Mouse (Mus musculus) lung, embryonic 16.5 days (tissue): ENCODE results near the gene Zbtb18. TPM values are rescaled to one million over a fixed set of nuclear protein-coding genes. Genes with fewer than 3 reads are reported as not detected.
A peak's percentile ranks its signal among the peaks of the same experiment; 100 is the strongest.

Experiments used
- ATAC-seq: fragments of 200-750 bp; cut with Nextera tagmentation; 2 replicates; pipeline ENCODE4 v1.8.0; 2017; ENCODE audit warnings: low read depth, mild to moderate bottlenecking, moderate library complexity
- H3K27ac ChIP-seq: fragments of 300-500 bp; sonication (generic); 2 replicates; pipeline ENCODE4 v1.5.1; 2014; ENCODE audit warnings: mild to moderate bottlenecking, control low read depth, low read length
- H3K27me3 ChIP-seq: fragments of 300-500 bp; sonication (generic); 2 replicates; pipeline ENCODE4 v1.6.1; 2014; ENCODE audit warnings: low read depth, low read length, mixed read lengths; ENCODE audit not compliant: control insufficient read depth, insufficient read depth
- H3K36me3 ChIP-seq: fragments of 300-500 bp; sonication (generic); 2 replicates; pipeline ENCODE4 v1.6.1; 2014; ENCODE audit warnings: low read length; ENCODE audit not compliant: control insufficient read depth, insufficient read depth
- H3K4me1 ChIP-seq: fragments of 300-500 bp; sonication (generic); replicated peaks from 2 replicates; pipeline ENCODE4 v1.6.1; 2014; ENCODE audit warnings: low read length, mixed read lengths; ENCODE audit not compliant: control insufficient read depth, insufficient read depth
- H3K4me2 ChIP-seq: fragments of 300-500 bp; sonication (generic); 2 replicates; pipeline ENCODE4 v1.6.1; 2014; ENCODE audit warnings: low read depth, low read length, control low read depth
- H3K4me3 ChIP-seq: fragments of 300-500 bp; sonication (generic); 2 replicates; pipeline ENCODE4 v1.5.1; 2014; ENCODE audit warnings: mild to moderate bottlenecking, low read length, control low read depth
- H3K9ac ChIP-seq: fragments of 300-500 bp; sonication (generic); 2 replicates; pipeline ENCODE4 v1.6.1; 2014; ENCODE audit warnings: low read length, control low read depth
- H3K9me3 ChIP-seq: fragments of 300-500 bp; sonication (generic); 2 replicates; pipeline ENCODE4 v1.6.1; 2016; ENCODE audit warnings: low read length; ENCODE audit not compliant: control insufficient read depth
- WGBS: fragments of 180-500 bp; shearing (Covaris S2); extraction: QIAGEN DNeasy Blood & Tissue Kit; methylation state at CpG from one replicate; pipeline ENCODE4 v1.1.7; 2014; 5-methylcytosine and 5-hydroxymethylcytosine counted together
- polyA plus RNA-seq: library from polyadenylated mRNA; unstranded; fragments of >200 nt; fragmentation: Nextera tagmentation; extraction: Ambion mirVana; gene quantifications from 2 replicates; pipeline ENCODE4 v1.2.1, GENCODE M21; 2015

Zbtb18 gene
- polyA plus RNA-seq, 1 experiment from 2014 or later: 1.6 TPM

- Histone ChIP-seq H3K4me3 (no peak overlapping the region), H3K27me3 (no peaks in the 10 kb centered on the region), H3K9ac (no peak overlapping the region), H3K4me1 (no peaks in the 10 kb centered on the region), H3K9me3 (no peaks in the 10 kb centered on the region), H3K36me3 (no peaks in the 10 kb centered on the region), H3K27ac (no peak overlapping the region), H3K4me2 (no peak overlapping the region)
- no peak for ATAC-seq
- 68% methylated on average over 14 of the region's 14 CpGs for WGBS
Observed at GRCm38 (mm10) chr1:177428338-177428737, 13.8 kb upstream of the Zbtb18 start.

GRCm38 (mm10) chr1:177429067-177429466 is 13.1 kb upstream of the Zbtb18 start:
- no peak for ATAC-seq
- Histone ChIP-seq H3K27me3 (no peaks in the 10 kb centered on the region), H3K9ac (no peak overlapping the region), H3K4me2 (no peak overlapping the region), H3K9me3 (no peaks in the 10 kb centered on the region), H3K4me1 (no peaks in the 10 kb centered on the region), H3K27ac (no peak overlapping the region), H3K4me3 (no peak overlapping the region), H3K36me3 (no peaks in the 10 kb centered on the region)
- WGBS: 74% methylated on average over 4 of the region's 4 CpGs

- no peak for ATAC-seq
- H3K27me3 ChIP-seq: no peaks in the 10 kb centered on the region
- H3K9ac ChIP-seq: no peak overlapping the region
- H3K36me3 ChIP-seq: no peaks in the 10 kb centered on the region
- 4% methylated on average over 2 of the region's 2 CpGs for WGBS
- H3K4me1 ChIP-seq: peaks cover 12% of the 10 kb centered on the region
- H3K4me3 ChIP-seq: no peak overlapping the region
- no peaks in the 10 kb centered on the region for H3K9me3 ChIP-seq
- no peak overlapping the region for H3K27ac ChIP-seq
- peak overlapping the region; percentile 84 for H3K4me2 ChIP-seq
Observed at GRCm38 (mm10) chr1:177440411-177440810, 1.7 kb upstream of the Zbtb18 start.

GRCm38 (mm10) chr1:177440981-177441491 is 1.1 kb upstream of the Zbtb18 start:
- Histone ChIP-seq H3K4me3 (peak overlapping the region; percentile 89), H3K36me3 (no peaks in the 10 kb centered on the region), H3K9ac (peak overlapping the region; percentile 84), H3K4me1 (peaks cover 17% of the 10 kb centered on the region), H3K9me3 (no peaks in the 10 kb centered on the region), H3K27me3 (no peaks in the 10 kb centered on the region), H3K27ac (peak overlapping the region; percentile 99), H3K4me2 (peak overlapping the region; percentile 84)
- WGBS: 2% methylated on average over 6 of the region's 6 CpGs
- no peak for ATAC-seq

GRCm38 (mm10) chr1:177441492-177442195 is 507 bp upstream of the Zbtb18 start:
- under 1% methylated on average over 71 of the region's 87 CpGs for WGBS
- peak; percentile 99 for ATAC-seq
- H3K27ac ChIP-seq: peak overlapping the region; percentile 99
- H3K4me2 ChIP-seq: peak overlapping the region; percentile 84
- H3K4me3 ChIP-seq: peak overlapping the region; percentile 89
- H3K36me3 ChIP-seq: no peaks in the 10 kb centered on the region
- peak overlapping the region; percentile 84 for H3K9ac ChIP-seq
- H3K9me3 ChIP-seq: no peaks in the 10 kb centered on the region
- no peaks in the 10 kb centered on the region for H3K27me3 ChIP-seq
- H3K4me1 ChIP-seq: peaks cover 20% of the 10 kb centered on the region

GRCm38 (mm10) chr1:177442821-177443723 is 921 bp downstream of the Zbtb18 start:
- Histone ChIP-seq H3K9me3 (no peaks in the 10 kb centered on the region), H3K4me3 (peak overlapping the region; percentile 69), H3K4me2 (peak overlapping the region; percentile 92), H3K27me3 (no peaks in the 10 kb centered on the region), H3K4me1 (peaks cover 25% of the 10 kb centered on the region), H3K36me3 (peaks cover 8% of the 10 kb centered on the region), H3K9ac (peak overlapping the region; percentile 81), H3K27ac (peak overlapping the region; percentile 86)
- WGBS: under 1% methylated on average over 29 of the region's 62 CpGs
- no peak for ATAC-seq

GRCm38 (mm10) chr1:177443724-177444482 is 1.8 kb downstream of the Zbtb18 start:
- no peaks in the 10 kb centered on the region for H3K9me3 ChIP-seq
- H3K4me2 ChIP-seq: peak overlapping the region; percentile 92
- H3K9ac ChIP-seq: peak overlapping the region; percentile 81
- 24% methylated on average over 9 of the region's 9 CpGs for WGBS
- peaks cover 25% of the 10 kb centered on the region for H3K4me1 ChIP-seq
- no peak for ATAC-seq
- H3K27ac ChIP-seq: peak overlapping the region; percentile 19; the same call in 1 of the 2 replicates
- no peaks in the 10 kb centered on the region for H3K27me3 ChIP-seq
- H3K36me3 ChIP-seq: peaks cover 14% of the 10 kb centered on the region
- peak overlapping the region; percentile 69 for H3K4me3 ChIP-seq

GRCm38 (mm10) chr1:177444483-177444810 is 2.3 kb downstream of the Zbtb18 start:
- ATAC-seq: no peak
- WGBS: 37% methylated on average over 3 of the region's 3 CpGs
- Histone ChIP-seq H3K27me3 (no peaks in the 10 kb centered on the region), H3K27ac (no peak overlapping the region), H3K9me3 (no peaks in the 10 kb centered on the region), H3K36me3 (peaks cover 16% of the 10 kb centered on the region), H3K4me3 (no peak overlapping the region), H3K9ac (no peak overlapping the region), H3K4me1 (peaks cover 25% of the 10 kb centered on the region), H3K4me2 (peak overlapping the region; percentile 92; the same call in 1 of the 2 replicates)
